In the genomic region with DNA sequence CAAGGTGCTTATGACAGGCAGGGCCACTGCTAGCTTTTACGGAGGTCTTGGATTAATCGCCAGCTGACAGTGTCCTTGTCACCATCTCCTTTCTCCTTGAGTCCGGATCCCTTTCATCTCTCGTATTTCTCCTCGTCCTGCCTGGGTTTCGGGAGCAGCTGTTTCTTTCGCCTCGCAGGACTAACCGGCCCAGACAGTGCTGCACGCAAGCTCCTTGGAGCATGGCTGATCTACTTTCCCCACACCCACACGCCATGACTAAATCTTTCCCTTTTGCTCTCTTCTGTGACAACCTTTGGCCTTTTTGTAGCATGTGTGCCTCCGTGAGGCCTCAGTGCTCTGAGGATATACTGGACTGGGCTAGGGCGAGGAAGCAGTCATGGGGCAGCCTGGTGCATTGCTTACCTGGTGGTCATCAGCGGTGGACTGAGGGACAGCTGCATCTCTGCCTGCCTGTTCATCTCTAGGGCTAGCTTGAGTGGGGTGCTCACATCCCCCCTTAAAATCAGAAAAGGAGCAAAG, we compare ENCODE assay signal across 16 mouse cellular contexts.
DNase-seq lines count a peak whose midpoint lies in the region; ATAC-seq and TF ChIP-seq lines count a peak whose summit lies in the region.
"Had no signal": no experiment of that assay in that cellular context is flagged by ENCODE, and none has a peak within 500 bp of the region (broad histone marks: within the 10 kb centered on the region; RNA-seq: fewer than 3 reads in every experiment).

No protein-coding gene starts in this region.

- no peaks in the 10 kb centered on the region for H3K9me3 ChIP-seq in forebrain, embryonic 10.5 days
- no peaks in the 10 kb centered on the region for H3K9me3 ChIP-seq in forebrain, embryonic 14.5 days (replicated peaks; ENCODE audit: control insufficient read depth, low read length)
- H3K9me3 ChIP-seq in heart, postnatal 0 days (replicated peaks; ENCODE audit: control insufficient read depth, low read length): no peaks in the 10 kb centered on the region
- no peaks in the 10 kb centered on the region for H3K9me3 ChIP-seq in intestine, embryonic 15.5 days
- no peaks in the 10 kb centered on the region for H3K9me3 ChIP-seq in lung, postnatal 0 days (ENCODE audit: low read length)
- H3K9me3 ChIP-seq: liver, embryonic 15.5 days; megakaryocyte, embryonic 14.5 days had no signal

- WGBS in forebrain, embryonic 10.5 days: 88% methylated on average over 14 of the region's 14 CpGs
- 76% methylated on average over 14 of the region's 14 CpGs for WGBS in forebrain, embryonic 14.5 days
- WGBS in heart, postnatal 0 days: 85% methylated on average over 14 of the region's 14 CpGs
- 88% methylated on average over 14 of the region's 14 CpGs for WGBS in intestine, embryonic 15.5 days
- WGBS in lung, postnatal 0 days: 85% methylated on average over 14 of the region's 14 CpGs

- H3K4me3 ChIP-seq in forebrain, embryonic 10.5 days: no peak overlapping the region
- no peak overlapping the region for H3K4me3 ChIP-seq in forebrain, embryonic 14.5 days (ENCODE audit: low read depth, low read length)
- no peak overlapping the region for H3K4me3 ChIP-seq in heart, postnatal 0 days (ENCODE audit: low read depth, low read length)
- no peak overlapping the region for H3K4me3 ChIP-seq in left cerebral cortex, adult 2 months
- H3K4me3 ChIP-seq in intestine, embryonic 15.5 days (replicated peaks): no peak overlapping the region
- H3K4me3 ChIP-seq in lung, postnatal 0 days (ENCODE audit: low read depth, low read length): no peak overlapping the region
- H3K4me3 ChIP-seq: erythroblast, embryonic 14.5 days; liver, embryonic 15.5 days had no signal

- intact Hi-C loops in heart, postnatal 36 days (cut with DNase I): loop anchor here (5.0 kb wide), 1 partner anchor 76 kb away; no protein-coding TSS in a partner anchor
- intact Hi-C loops in left cerebral cortex, adult 2 months (cut with DNase I): no loop called here

- no peak for DNase-seq in forebrain, embryonic 10.5 days (ENCODE audit: extremely low spot score, low spot score)
- no peak for DNase-seq in forebrain, embryonic 14.5 days (ENCODE audit: low spot score)
- DNase-seq in heart, postnatal 0 days (ENCODE audit: low spot score): no peak
- DNase-seq in heart, postnatal 36 days: no peak
- DNase-seq in left cerebral cortex, adult 2 months (ENCODE audit: extremely low spot score in 1 of 2, low spot score in 2 of 2): no peak
- DNase-seq in left cerebral cortex, adult 8-10 months (ENCODE audit: low spot score in 2 of 2): no peak
- DNase-seq in lung, postnatal 0 days (ENCODE audit: low spot score): no peak
- DNase-seq: cerebellum, postnatal 14 days; layer of hippocampus, adult 9-11 months; lung, postnatal 10 days; thymus, postnatal 4 days had no signal

- no peak overlapping the region for H3K4me2 ChIP-seq in forebrain, embryonic 14.5 days (ENCODE audit: low read length)
- H3K4me2 ChIP-seq in heart, postnatal 0 days (ENCODE audit: low read depth, low read length): no peak overlapping the region
- no peak overlapping the region for H3K4me2 ChIP-seq in intestine, embryonic 15.5 days (replicated peaks)
- no peak overlapping the region for H3K4me2 ChIP-seq in lung, postnatal 0 days (replicated peaks; ENCODE audit: low read depth, low read length)
- H3K4me2 ChIP-seq: liver, embryonic 15.5 days had no signal

- H3K9ac ChIP-seq in forebrain, embryonic 14.5 days (ENCODE audit: low read length): no peak overlapping the region
- H3K9ac ChIP-seq in heart, postnatal 0 days (replicated peaks; ENCODE audit: low read depth, low read length): no peak overlapping the region
- no peak overlapping the region for H3K9ac ChIP-seq in intestine, embryonic 15.5 days
- H3K9ac ChIP-seq in lung, postnatal 0 days (replicated peaks; ENCODE audit: low read depth): no peak overlapping the region
- H3K9ac ChIP-seq: liver, embryonic 15.5 days had no signal

- no peak for TF ChIP-seq EP300 in heart, postnatal 0 days (IDR thresholded peaks at IDR 0.05; ENCODE audit: low read depth)
- TF ChIP-seq EP300 in lung, postnatal 0 days (IDR thresholded peaks at IDR 0.05): no peak

- TF ChIP-seq CTCF in heart, postnatal 0 days (IDR thresholded peaks at IDR 0.05; ENCODE audit: low read depth): no peak
- no peak for TF ChIP-seq CTCF in left cerebral cortex, adult 2 months (IDR thresholded peaks at IDR 0.05)
- no peak for TF ChIP-seq CTCF in lung, postnatal 0 days (IDR thresholded peaks at IDR 0.05)

- peaks cover 58% of the 10 kb centered on the region for H3K4me1 ChIP-seq in forebrain, embryonic 10.5 days
- no peaks in the 10 kb centered on the region; the same call in 1 of the 2 replicates for H3K4me1 ChIP-seq in forebrain, embryonic 14.5 days (ENCODE audit: control insufficient read depth, insufficient read depth, low read length)
- peaks cover 41% of the 10 kb centered on the region for H3K4me1 ChIP-seq in heart, postnatal 0 days (ENCODE audit: control insufficient read depth, insufficient read depth)
- H3K4me1 ChIP-seq in intestine, embryonic 15.5 days (replicated peaks): peaks cover 4% of the 10 kb centered on the region; the same call in 1 of the 2 replicates
- H3K4me1 ChIP-seq in lung, postnatal 0 days (ENCODE audit: insufficient read depth, low read depth, low read length): no peaks in the 10 kb centered on the region; the same call in 1 of the 2 replicates
- H3K4me1 ChIP-seq: liver, embryonic 15.5 days; megakaryocyte, embryonic 14.5 days had no signal

- no peak for ATAC-seq in forebrain, embryonic 14.5 days
- no peak for ATAC-seq in heart, postnatal 0 days (ENCODE audit: insufficient read depth, low read depth)
- peak; percentile 43; the same call in 1 of the 2 replicates for ATAC-seq in intestine, embryonic 15.5 days
- no peak for ATAC-seq in lung, postnatal 0 days
- ATAC-seq: forebrain, embryonic 16.5 days had no signal

- no peaks in the 10 kb centered on the region for H3K36me3 ChIP-seq in forebrain, embryonic 10.5 days (replicated peaks)
- H3K36me3 ChIP-seq in forebrain, embryonic 14.5 days (ENCODE audit: control insufficient read depth, insufficient read depth, low read length): no peaks in the 10 kb centered on the region
- no peaks in the 10 kb centered on the region for H3K36me3 ChIP-seq in heart, postnatal 0 days (replicated peaks; ENCODE audit: control insufficient read depth, insufficient read depth, low read length)
- no peaks in the 10 kb centered on the region for H3K36me3 ChIP-seq in intestine, embryonic 15.5 days
- H3K36me3 ChIP-seq in lung, postnatal 0 days (ENCODE audit: insufficient read depth, low read length): no peaks in the 10 kb centered on the region
- H3K36me3 ChIP-seq: liver, embryonic 15.5 days had no signal

- 0 out of 2 replicates have a peak, but pooled peaks cover 8% of the 10 kb centered on the region for H3K27me3 ChIP-seq in forebrain, embryonic 10.5 days (ENCODE audit: poor library complexity, severe bottlenecking)
- H3K27me3 ChIP-seq in forebrain, embryonic 14.5 days (replicated peaks; ENCODE audit: control insufficient read depth, insufficient read depth, low read length): no peaks in the 10 kb centered on the region
- no peaks in the 10 kb centered on the region for H3K27me3 ChIP-seq in heart, postnatal 0 days (ENCODE audit: control insufficient read depth, insufficient read depth, low read length)
- no peaks in the 10 kb centered on the region for H3K27me3 ChIP-seq in intestine, embryonic 15.5 days (replicated peaks)
- H3K27me3 ChIP-seq in lung, postnatal 0 days (replicated peaks; ENCODE audit: insufficient read depth, low read length): no peaks in the 10 kb centered on the region
- H3K27me3 ChIP-seq: liver, embryonic 15.5 days had no signal

- H3K27ac ChIP-seq in forebrain, embryonic 10.5 days: peak overlapping the region; percentile 40; the same call in 1 of the 2 replicates
- no peak overlapping the region for H3K27ac ChIP-seq in forebrain, embryonic 14.5 days (ENCODE audit: low read depth, low read length)
- H3K27ac ChIP-seq in heart, postnatal 0 days (ENCODE audit: low read depth): 0 out of 2 replicates have a peak overlapping the region, but pooled peaks have one; percentile 9
- 0 out of 2 replicates have a peak overlapping the region, but pooled peaks have one; percentile 11 for H3K27ac ChIP-seq in left cerebral cortex, adult 2 months
- H3K27ac ChIP-seq in intestine, embryonic 15.5 days: no peak overlapping the region
- H3K27ac ChIP-seq in lung, postnatal 0 days (ENCODE audit: low read length): no peak overlapping the region
- H3K27ac ChIP-seq: liver, embryonic 15.5 days had no signal

Comparison
In these comparisons a context has a peak if more than half of its experiments do, and no peak if none do; other contexts are left out.
1. H3K27ac ChIP-seq: peak in forebrain, embryonic 10.5 days (single experiment), heart, postnatal 0 days (single experiment) and left cerebral cortex, adult 2 months (single experiment); none in forebrain, embryonic 14.5 days (single experiment), intestine, embryonic 15.5 days (single experiment) and lung, postnatal 0 days (single experiment).